Mouse (Mus musculus) heart, embryonic 14.5 days (tissue): ENCODE results near the gene Vasp. TPM values are rescaled to one million over a fixed set of nuclear protein-coding genes. Genes with fewer than 3 reads are reported as not detected.
A peak's percentile ranks its signal among the peaks of the same experiment; 100 is the strongest.

ENCODE experiments used
- ATAC-seq: fragments of 200-750 bp; cut with Nextera tagmentation; 2 replicates; pipeline ENCODE4 v1.8.0; 2017; ENCODE audit warnings: low read depth, moderate TSS enrichment; ENCODE audit not compliant: insufficient number of reproducible peaks, insufficient read depth, low FRiP score
- H3K27ac ChIP-seq, 2 experiments: fragments of 200-500 bp in 1 of 2; fragments of 300-500 bp in 1 of 2; sonication (generic) in 1 of 2; replicated peaks in 1 of 2; 2 replicates each; pipeline ENCODE4 v1.5.1; 2012 to 2014; ENCODE audit warnings: low read depth in 2 of 2, low read length in 2 of 2, control low read depth in 1 of 2, mild to moderate bottlenecking in 1 of 2, mixed read lengths in 1 of 2; ENCODE audit not compliant: control insufficient read depth in 1 of 2, insufficient read depth in 1 of 2
- H3K27me3 ChIP-seq: fragments of 300-500 bp; sonication (generic); 2 replicates; pipeline ENCODE4 v1.6.1; 2014; ENCODE audit warnings: mild to moderate bottlenecking, low read length, control low read depth; ENCODE audit not compliant: control insufficient read depth, insufficient read depth
- H3K36me3 ChIP-seq: fragments of 300-500 bp; sonication (generic); 2 replicates; pipeline ENCODE4 v1.6.1; 2014; ENCODE audit warnings: mild to moderate bottlenecking, control low read depth, low read length, mixed read lengths; ENCODE audit not compliant: control insufficient read depth, insufficient read depth
- H3K4me1 ChIP-seq, 2 experiments: fragments of 200-500 bp in 1 of 2; fragments of 300-500 bp in 1 of 2; sonication (generic) in 1 of 2; 2 replicates each; pipeline ENCODE4 v1.6.1; 2012 to 2014; ENCODE audit warnings: low read length in 2 of 2, control low read depth in 1 of 2, mixed read lengths in 1 of 2; ENCODE audit not compliant: control insufficient read depth in 2 of 2, insufficient read depth in 2 of 2
- H3K4me2 ChIP-seq: fragments of 300-500 bp; sonication (generic); 2 replicates; pipeline ENCODE4 v1.6.1; 2014; ENCODE audit warnings: mild to moderate bottlenecking, low read length
- H3K4me3 ChIP-seq, 2 experiments: fragments of 200-500 bp in 1 of 2; fragments of 300-500 bp in 1 of 2; sonication (generic) in 1 of 2; 2 replicates each; pipeline ENCODE4 v1.5.1; 2012 to 2014; ENCODE audit warnings: low read length in 2 of 2, mild to moderate bottlenecking in 2 of 2, control low read depth in 1 of 2, low read depth in 1 of 2, moderate library complexity in 1 of 2; ENCODE audit not compliant: control insufficient read depth in 1 of 2, insufficient read depth in 1 of 2
- H3K9ac ChIP-seq: fragments of 300-500 bp; sonication (generic); 2 replicates; pipeline ENCODE4 v1.6.1; 2014; ENCODE audit warnings: mild to moderate bottlenecking, low read length
- H3K9me3 ChIP-seq: fragments of 300-500 bp; sonication (generic); 2 replicates; pipeline ENCODE4 v1.6.1; 2016; ENCODE audit warnings: low read length, control low read depth; ENCODE audit not compliant: control insufficient read depth
- WGBS: fragments of 180-500 bp; shearing (Covaris S2); extraction: QIAGEN DNeasy Blood & Tissue Kit; methylation state at CpG from one replicate; pipeline ENCODE4 v1.1.7; 2014; 5-methylcytosine and 5-hydroxymethylcytosine counted together
- polyA plus RNA-seq: library from polyadenylated mRNA; unstranded; fragments of >200 nt; fragmentation: Nextera tagmentation; extraction: Ambion mirVana; gene quantifications from 2 replicates; pipeline ENCODE4 v1.2.1, GENCODE M21; 2014

The Vasp gene
- polyA plus RNA-seq, 1 experiment from 2014 or later = 66.1 TPM

GRCm38 (mm10) chr7:19222189-19222588 is 49.4 kb downstream of the Vasp start:
- H3K4me2 ChIP-seq = no peak overlapping the region
- no peak for ATAC-seq
- no peaks in the 10 kb centered on the region for H3K9me3 ChIP-seq
- peaks cover 5 to 6% of the 10 kb centered on the region in 2 experiments for H3K4me1 ChIP-seq
- peaks cover 8% of the 10 kb centered on the region for H3K36me3 ChIP-seq
- no peak overlapping the region for H3K27ac ChIP-seq
- no peak overlapping the region for H3K4me3 ChIP-seq
- 92% methylated on average over 16 of the region's 16 CpGs for WGBS
- no peaks in the 10 kb centered on the region for H3K27me3 ChIP-seq
- H3K9ac ChIP-seq = no peak overlapping the region

GRCm38 (mm10) chr7:19220061-19220460 is 51.6 kb downstream of the Vasp start:
- no peak overlapping the region for H3K9ac ChIP-seq
- no peak for ATAC-seq
- H3K4me3 ChIP-seq = no peak overlapping the region
- H3K27ac ChIP-seq = no peak overlapping the region
- no peaks in the 10 kb centered on the region; a peak in 1 of 4 replicates for H3K4me1 ChIP-seq
- 65% methylated on average over 3 of the region's 3 CpGs for WGBS
- peaks cover under 1% of the 10 kb centered on the region; the same call in 1 of the 2 replicates for H3K36me3 ChIP-seq
- H3K4me2 ChIP-seq = no peak overlapping the region
- H3K27me3 ChIP-seq = no peaks in the 10 kb centered on the region
- H3K9me3 ChIP-seq = no peaks in the 10 kb centered on the region

GRCm38 (mm10) chr7:19217944-19218343 is 53.7 kb downstream of the Vasp start:
- H3K4me2 ChIP-seq = no peak overlapping the region
- ATAC-seq = no peak
- WGBS = 0% methylated on average over 2 of the region's 3 CpGs
- H3K4me1 ChIP-seq = peaks cover 0 to 5% of the 10 kb centered on the region in 2 experiments; a peak in 1 of 4 replicates
- H3K27me3 ChIP-seq = no peaks in the 10 kb centered on the region
- no peak overlapping the region for H3K4me3 ChIP-seq
- H3K36me3 ChIP-seq = no peaks in the 10 kb centered on the region
- H3K9ac ChIP-seq = no peak overlapping the region
- no peaks in the 10 kb centered on the region for H3K9me3 ChIP-seq
- no peak overlapping the region for H3K27ac ChIP-seq

- WGBS = 51% methylated on average over 5 of the region's 5 CpGs
- Histone ChIP-seq H3K4me1 (peaks cover 0 to 5% of the 10 kb centered on the region in 2 experiments; a peak in 1 of 4 replicates), H3K27ac (no peak overlapping the region; a peak in 1 of 4 replicates), H3K9ac (no peak overlapping the region), H3K36me3 (no peaks in the 10 kb centered on the region), H3K4me3 (no peak overlapping the region), H3K9me3 (no peaks in the 10 kb centered on the region), H3K4me2 (no peak overlapping the region), H3K27me3 (no peaks in the 10 kb centered on the region)
- ATAC-seq = no peak
Measured at GRCm38 (mm10) chr7:19217492-19217891, 54.1 kb downstream of the Vasp start.

GRCm38 (mm10) chr7:19214940-19215339 is 56.7 kb downstream of the Vasp start:
- no peaks in the 10 kb centered on the region for H3K36me3 ChIP-seq
- whole genome bisulfite sequencing = 65% methylated on average over 9 of the region's 9 CpGs
- H3K27me3 ChIP-seq = no peaks in the 10 kb centered on the region
- no peak overlapping the region for H3K4me2 ChIP-seq
- ATAC-seq = no peak
- no peak overlapping the region for H3K27ac ChIP-seq
- H3K9me3 ChIP-seq = no peaks in the 10 kb centered on the region
- peaks cover 2 to 13% of the 10 kb centered on the region in 2 experiments; a peak in 2 of 4 replicates for H3K4me1 ChIP-seq
- no peak overlapping the region for H3K9ac ChIP-seq
- H3K4me3 ChIP-seq = no peak overlapping the region

- 61% methylated on average over 7 of the region's 7 CpGs for WGBS
- no peak overlapping the region for H3K9ac ChIP-seq
- no peak for ATAC-seq
- H3K36me3 ChIP-seq = no peaks in the 10 kb centered on the region
- peaks cover 2 to 13% of the 10 kb centered on the region in 2 experiments; a peak in 2 of 4 replicates for H3K4me1 ChIP-seq
- H3K4me2 ChIP-seq = no peak overlapping the region; the same call in 1 of the 2 replicates
- no peaks in the 10 kb centered on the region for H3K9me3 ChIP-seq
- no peak overlapping the region for H3K27ac ChIP-seq
- no peak overlapping the region for H3K4me3 ChIP-seq
- H3K27me3 ChIP-seq = no peaks in the 10 kb centered on the region
Measured at GRCm38 (mm10) chr7:19214369-19214768, 57.2 kb downstream of the Vasp start.

GRCm38 (mm10) chr7:19213385-19213784 is 58.2 kb downstream of the Vasp start:
- WGBS = 54% methylated on average over 2 of the region's 2 CpGs
- no peak for ATAC-seq
- no peak overlapping the region for H3K9ac ChIP-seq
- H3K4me1 ChIP-seq = peaks cover 2 to 13% of the 10 kb centered on the region in 2 experiments; a peak in 2 of 4 replicates
- no peak overlapping the region for H3K4me3 ChIP-seq
- H3K36me3 ChIP-seq = no peaks in the 10 kb centered on the region
- no peak overlapping the region for H3K27ac ChIP-seq
- H3K4me2 ChIP-seq = peak overlapping the region; percentile 77
- H3K9me3 ChIP-seq = no peaks in the 10 kb centered on the region
- H3K27me3 ChIP-seq = no peaks in the 10 kb centered on the region
